Mouse (Mus musculus) heart, postnatal 4 days (tissue): Measurements from ENCODE around the gene Stx4a. TPM values are rescaled to one million over a fixed set of nuclear protein-coding genes. Genes with fewer than 3 reads are reported as not detected.
"Not testable (repeated sequence)": the region's sequence is repeated elsewhere in the genome, so short reads cannot be mapped to it uniquely, and the experiment has no call there.

Experiments
- DNase-seq: peaks from one replicate; pipeline ENCODE4 v3.0.0; 2021
- total RNA-seq, 2 experiments: library from RNA; stranded (reverse); gene quantifications; 2 replicates each; pipeline ENCODE4 v1.2.3; 2021

Gene Stx4a
- total RNA-seq, 2 experiments from 2014 or later, result 67.1 to 75.3 TPM

DNA sequence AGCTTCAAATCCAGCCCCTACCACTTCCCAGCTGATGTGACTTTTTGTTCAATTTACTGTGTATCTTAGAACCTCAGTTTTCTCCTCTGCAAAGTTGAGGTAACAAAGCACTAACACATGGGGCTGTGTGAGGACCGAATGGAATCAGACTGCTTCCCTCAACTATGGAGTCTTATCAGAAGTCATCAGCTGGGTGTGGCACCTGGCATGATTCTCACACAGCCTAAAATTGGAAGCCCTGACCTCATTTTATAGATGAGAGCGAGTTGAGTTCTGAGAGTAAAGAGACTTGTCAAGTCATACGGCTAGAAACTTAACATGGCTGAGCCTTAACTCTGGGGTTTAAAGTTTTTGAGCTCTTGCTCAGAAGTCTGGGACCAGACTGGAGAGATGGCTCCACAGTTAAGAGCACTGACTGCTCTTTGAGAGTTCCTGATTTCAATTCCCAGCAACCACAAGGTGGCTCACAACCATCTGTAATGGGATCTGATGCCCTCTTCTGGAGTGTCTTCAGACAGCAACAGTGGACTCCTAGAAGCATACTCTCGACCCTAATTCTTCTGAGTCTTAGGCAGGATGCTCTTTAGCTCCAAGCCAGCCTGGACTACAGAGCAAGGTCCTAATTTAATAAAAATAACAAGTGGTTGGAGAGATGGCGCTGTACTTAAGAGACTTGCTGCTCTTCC is 46.2 kb downstream of the Stx4a start:
- no peak for DNase-seq

DNA sequence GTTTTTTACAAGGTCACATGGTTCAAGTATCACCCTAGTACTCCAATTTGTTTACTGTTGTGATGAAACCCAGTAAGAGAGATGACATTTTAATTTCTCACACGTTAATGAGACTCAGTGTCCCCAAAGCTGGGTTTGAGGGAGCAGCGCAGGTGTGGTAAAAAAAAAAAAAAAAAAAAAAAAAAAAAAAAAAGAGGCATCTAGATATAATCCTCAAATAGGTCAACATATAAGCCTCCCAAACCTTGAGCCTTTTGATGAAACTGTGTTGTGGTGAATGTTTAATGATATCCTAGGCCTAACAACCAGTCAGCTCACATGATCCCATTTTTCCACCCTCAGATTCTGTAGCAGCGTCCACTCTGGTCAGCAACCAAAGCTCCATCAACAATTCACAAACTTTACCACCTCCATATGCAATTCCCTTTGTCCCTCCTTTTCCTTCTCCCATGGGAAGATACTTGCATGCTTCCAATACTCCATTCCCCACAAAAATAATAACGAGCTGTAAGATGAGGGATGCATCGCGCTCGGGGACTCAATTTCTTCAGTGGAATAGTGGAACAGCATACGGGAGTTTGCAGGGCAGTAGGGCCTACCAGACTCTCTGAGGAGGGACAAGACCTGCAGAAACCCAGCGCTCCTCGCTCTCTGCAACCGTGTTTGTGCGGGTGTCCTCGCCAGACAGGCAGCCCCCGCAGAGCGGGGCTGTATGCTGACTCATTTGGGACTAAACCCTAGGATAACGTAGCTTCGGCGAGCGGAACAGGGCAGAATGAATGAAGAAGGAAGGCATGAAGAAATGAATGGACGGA is 50.9 kb downstream of the Stx4a start:
- no peak for DNase-seq

DNA sequence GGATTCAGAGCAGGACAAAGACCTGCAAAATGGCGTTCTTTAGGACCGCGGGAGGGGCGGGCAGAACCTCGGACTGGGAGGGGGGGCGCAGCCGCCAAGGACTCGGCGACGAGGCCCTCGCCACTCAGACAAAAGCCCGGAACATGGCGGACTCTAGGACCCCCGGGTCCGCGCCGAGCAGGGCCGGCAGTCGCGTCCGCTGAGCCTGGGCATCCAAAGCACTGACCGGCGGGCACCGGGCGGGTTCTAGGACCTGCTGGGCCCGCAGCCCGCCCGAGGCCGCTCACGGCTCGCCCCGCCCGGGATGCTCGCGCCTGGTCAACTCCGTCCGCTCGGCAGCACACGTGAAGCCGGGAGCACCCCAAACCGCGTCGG is 51.5 kb downstream of the Stx4a start:
- DNase-seq, result peak; percentile 94

- peak; percentile 76 for DNase-seq
These were observed 52.0 kb downstream of the Stx4a start, which contains the start of gene Zfp646 for GRCm38 (mm10) chr7:127876041-127876466. Zfp646 (plus strand) TSS chr7:127876221.

GRCm38 (mm10) chr7:127876467-127877348 is 52.6 kb downstream of the Stx4a start, which contains the start of gene Zfp668:
Zfp668 (minus strand) TSS chr7:127876828.
- DNase-seq, result peak; percentile 93

GRCm38 (mm10) chr7:127879301-127879700 is 55.2 kb downstream of the Stx4a start:
- no peak for DNase-seq

DNA sequence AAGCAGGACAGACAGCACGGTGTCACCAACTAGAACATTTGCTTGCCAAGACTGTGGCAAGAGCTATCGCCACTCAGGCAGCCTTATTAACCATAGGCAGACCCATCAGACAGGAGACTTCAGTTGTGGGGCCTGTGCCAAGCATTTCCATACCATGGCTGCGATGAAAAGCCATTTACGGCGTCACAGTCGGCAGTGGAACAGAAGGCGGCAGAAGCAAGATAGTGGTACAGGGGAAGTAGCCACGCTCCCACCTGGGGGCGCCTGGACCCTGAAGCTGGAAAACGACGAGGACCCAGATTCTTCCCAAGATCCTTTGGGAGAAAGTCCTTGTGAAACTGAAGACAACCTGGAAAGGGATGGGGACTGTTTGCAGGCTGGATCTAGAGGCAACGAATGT is 56.3 kb downstream of the Stx4a start:
- DNase-seq, result no peak

- peak; percentile 73 for DNase-seq
These were observed 61.9 kb downstream of the Stx4a start for GRCm38 (mm10) chr7:127885951-127886350.

DNA sequence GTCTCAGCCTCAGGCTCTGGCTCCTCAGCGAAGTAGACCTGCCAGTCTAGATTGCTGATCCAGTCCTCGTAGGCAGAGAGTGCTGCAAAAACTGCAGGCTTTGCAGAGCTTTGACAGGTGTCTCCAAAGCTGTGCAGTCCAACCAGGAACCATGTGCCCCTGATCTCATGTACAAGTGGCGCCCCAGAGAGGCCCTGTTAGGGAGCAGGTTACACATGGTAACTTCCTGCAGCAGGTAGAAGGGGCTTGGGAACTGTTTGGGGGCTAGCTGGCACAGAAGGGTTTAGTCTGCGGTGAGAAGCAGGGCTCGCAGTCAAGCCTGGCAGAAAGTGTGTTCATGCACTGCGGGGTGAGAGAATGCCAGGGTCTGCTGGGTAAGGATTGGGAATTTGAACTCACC is 62.5 kb downstream of the Stx4a start:
- DNase-seq, result no peak

GRCm38 (mm10) chr7:127887191-127887590 is 63.1 kb downstream of the Stx4a start:
- no peak for DNase-seq

- no peak for DNase-seq
These were observed 63.7 kb downstream of the Stx4a start for GRCm38 (mm10) chr7:127887781-127888180.

DNA sequence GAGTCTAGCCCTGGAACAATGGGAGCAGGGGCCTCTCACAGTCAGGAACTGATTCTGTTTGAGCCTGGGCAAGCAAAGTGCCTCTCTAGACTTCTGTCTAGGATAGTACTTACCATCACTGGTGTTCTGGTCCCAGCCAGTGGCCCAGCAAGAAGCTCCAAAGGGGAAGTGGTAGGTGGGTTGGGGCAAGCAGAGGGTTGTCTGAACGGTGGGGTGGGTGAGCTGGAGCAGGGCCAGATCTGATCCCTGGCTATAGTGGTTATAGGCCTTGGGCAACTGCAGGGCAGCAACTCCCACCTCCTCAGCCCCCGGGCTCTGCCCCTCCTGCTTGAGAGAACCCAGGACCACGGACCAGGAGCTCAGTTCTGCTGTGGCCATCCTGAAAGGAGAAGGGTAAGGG is 64.7 kb downstream of the Stx4a start:
- DNase-seq, result no peak

DNA sequence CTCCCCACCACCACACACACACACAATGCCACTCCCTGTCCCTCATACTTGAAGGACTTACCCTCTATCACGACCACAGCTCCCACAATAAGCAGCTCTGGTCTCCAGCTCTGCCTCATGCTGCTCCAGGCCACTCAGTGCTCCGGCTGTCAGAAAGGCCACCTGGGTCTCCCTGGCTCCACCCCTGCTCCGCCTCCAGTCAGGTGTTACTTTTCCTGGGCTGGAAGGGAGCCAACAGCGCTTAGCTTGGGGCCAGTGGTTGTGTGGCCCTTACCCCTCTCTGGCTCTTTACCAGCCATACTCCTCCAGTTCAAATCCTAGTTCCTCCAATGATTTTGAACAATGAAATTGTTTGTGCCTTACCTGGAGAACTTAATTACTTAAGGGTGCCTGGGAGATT is 66.7 kb downstream of the Stx4a start, which contains the start of gene Prss53:
Gene Prss53, minus strand, starts transcription at position 173 of the 400 bp plus-strand sequence.
- no peak for DNase-seq

DNA sequence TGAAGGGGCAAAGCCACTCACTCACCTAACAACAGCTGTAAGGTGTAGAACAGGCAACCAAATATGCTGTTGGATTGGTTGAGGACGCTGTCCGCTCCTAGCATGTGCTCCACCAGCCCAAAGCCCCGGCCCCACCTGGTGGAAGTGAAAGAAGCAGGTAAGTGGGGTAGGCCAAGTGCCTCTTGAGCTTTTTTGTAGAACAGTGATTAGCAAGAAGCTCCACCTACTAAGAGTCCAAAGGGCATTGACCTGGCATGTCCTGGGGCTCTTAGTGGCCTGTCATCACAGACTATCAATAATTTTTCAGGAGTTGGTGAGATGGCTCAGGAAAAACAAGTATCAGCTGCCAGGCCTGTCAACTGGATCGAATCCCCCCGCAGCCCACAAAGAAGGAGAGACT is 70.4 kb downstream of the Stx4a start:
- DNase-seq, result no peak

- DNase-seq, result peak; percentile 95
These were observed 71.3 kb downstream of the Stx4a start, which contains the start of the genes Gm21974 and Vkorc1 for GRCm38 (mm10) chr7:127895442-127895841. Gm21974 (minus strand) TSS chr7:127895454. Vkorc1 (minus strand) TSS chr7:127895617.

- not testable (repeated sequence) for DNase-seq
These were observed 71.8 kb downstream of the Stx4a start for GRCm38 (mm10) chr7:127895891-127896290.

DNA sequence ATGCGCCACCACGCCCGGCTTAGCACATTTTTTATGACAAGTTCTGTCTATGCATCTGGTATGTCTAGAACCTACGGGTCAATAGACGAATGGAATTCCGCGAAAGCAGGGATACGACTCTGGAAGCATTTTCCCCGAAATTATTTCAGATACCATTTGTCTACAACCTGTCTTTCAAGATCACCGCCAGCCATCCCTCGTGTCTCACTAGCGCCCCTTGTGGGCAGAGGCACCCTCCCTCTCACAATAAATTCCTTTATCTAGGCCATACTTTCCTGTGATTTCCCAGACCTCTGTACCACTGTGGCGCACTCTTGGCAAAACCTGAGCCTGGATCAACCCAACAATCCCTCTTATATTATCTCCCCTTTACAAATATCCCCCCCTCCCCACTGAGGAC is 72.3 kb downstream of the Stx4a start:
- DNase-seq, result peak; percentile 76

GRCm38 (mm10) chr7:127897542-127897941 is 73.4 kb downstream of the Stx4a start:
- DNase-seq, result no peak

GRCm38 (mm10) chr7:127898179-127898956 is 74.3 kb downstream of the Stx4a start:
- DNase-seq, result no peak
